Mouse (Mus musculus) embryonic facial prominence, embryonic 14.5 days (tissue): ENCODE measurements around the gene Atic. TPM values are rescaled to one million over a fixed set of nuclear protein-coding genes. Genes with fewer than 3 reads are reported as not detected.

Experiments
- polyA plus RNA-seq: library from polyadenylated mRNA; unstranded; fragments of >200 nt; fragmentation: Nextera tagmentation; extraction: Ambion mirVana; gene quantifications from 2 replicates; pipeline ENCODE4 v1.2.1, GENCODE M21; 2014

The Atic gene
- polyA plus RNA-seq, 1 experiment from 2014 or later = 53.8 TPM

Other genes with a start within 250 kb of the Atic start
- gene Abca12, start 142.2 kb upstream of the Atic start, polyA plus RNA-seq = 1.4 and 1.5 TPM in 2 replicates
- gene Fn1, start 96.0 kb downstream of the Atic start, polyA plus RNA-seq = 277 and 304 TPM in 2 replicates